Mouse (Mus musculus) fibroblast of lung, adult 2 months (primary cell): Measurements from ENCODE around the gene Gdf7.

ENCODE experiments used
- DNase-seq: peaks from one replicate; pipeline ENCODE4 v3.0.0-alpha.2; 2011; ENCODE audit warnings: low read depth

Gene Gdf7

DNA sequence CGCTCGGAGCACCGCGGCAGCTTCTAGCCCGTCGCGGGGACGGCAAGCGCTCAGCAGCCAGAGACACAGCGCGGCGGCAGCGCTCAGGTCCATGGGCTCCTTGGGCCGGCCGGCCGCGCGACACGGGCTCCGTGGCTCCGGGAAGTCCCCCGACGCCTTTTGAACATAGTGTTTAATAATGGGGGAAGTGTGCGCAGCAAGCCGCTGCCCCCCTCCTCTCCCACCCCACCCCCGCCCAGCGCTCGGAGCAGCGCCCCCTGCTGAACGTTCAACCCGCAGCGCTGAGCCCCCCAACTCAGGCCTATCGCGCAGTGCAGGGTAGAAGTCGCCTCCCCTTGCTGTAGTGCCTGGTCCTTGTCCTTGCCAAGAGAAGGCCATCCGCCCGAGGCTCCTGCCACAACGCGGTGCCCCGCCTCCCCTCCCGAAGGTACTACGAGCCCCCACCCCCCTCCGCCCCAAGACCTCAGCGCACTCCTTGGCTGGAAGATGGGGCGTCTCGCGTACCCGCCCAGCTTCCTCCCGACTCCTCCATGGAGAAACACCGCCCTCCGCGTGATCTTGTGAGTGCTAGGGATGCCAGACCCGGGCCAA is at the start of gene Gdf7:
Gdf7 (minus strand) TSS at position 114 of the 591 bp plus-strand sequence.
- no peak for DNase-seq

DNA sequence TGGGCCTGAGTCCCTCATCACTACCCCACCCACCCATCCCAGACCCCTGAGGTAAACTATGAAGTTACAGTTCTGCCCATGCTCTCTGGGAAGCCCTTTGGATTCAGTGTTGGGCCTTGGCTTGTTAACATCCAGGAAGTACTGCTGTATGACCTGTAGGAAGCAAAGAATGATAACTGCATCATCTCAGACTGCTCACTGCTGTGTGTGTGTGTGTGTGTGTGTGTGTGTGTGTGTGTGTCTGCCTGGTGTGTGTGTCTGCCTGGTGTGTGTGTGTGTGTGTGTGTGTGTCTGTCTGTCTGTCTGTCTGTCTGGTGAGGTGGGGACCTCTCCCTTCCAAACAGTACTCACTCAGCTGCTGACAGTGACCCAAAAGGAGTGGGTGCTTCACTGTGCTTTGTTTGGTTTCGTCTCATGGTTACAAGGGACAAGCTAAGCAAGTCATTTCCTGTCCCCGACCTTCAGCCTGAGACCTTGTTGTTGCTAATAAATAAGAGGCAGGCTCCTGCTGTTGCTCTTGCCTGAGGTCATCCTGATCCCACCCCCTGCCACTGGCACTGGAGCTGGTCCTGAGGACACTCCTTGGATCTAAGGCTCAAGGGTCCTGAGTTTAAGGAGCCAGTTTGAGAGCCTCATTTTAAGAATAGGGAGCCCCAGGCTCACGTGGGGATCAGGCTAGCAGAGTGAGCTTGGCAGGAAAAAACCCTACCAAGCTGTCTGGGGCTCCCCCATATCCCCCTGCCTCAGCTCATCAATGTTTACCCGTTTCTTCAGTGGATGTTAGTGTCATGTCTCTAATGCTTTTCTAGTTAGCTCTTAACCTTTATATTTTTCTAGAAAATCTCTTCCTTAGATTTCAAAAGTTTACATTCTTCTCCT is 49.5 kb upstream of the Gdf7 start:
- DNase-seq, result no peak

DNA sequence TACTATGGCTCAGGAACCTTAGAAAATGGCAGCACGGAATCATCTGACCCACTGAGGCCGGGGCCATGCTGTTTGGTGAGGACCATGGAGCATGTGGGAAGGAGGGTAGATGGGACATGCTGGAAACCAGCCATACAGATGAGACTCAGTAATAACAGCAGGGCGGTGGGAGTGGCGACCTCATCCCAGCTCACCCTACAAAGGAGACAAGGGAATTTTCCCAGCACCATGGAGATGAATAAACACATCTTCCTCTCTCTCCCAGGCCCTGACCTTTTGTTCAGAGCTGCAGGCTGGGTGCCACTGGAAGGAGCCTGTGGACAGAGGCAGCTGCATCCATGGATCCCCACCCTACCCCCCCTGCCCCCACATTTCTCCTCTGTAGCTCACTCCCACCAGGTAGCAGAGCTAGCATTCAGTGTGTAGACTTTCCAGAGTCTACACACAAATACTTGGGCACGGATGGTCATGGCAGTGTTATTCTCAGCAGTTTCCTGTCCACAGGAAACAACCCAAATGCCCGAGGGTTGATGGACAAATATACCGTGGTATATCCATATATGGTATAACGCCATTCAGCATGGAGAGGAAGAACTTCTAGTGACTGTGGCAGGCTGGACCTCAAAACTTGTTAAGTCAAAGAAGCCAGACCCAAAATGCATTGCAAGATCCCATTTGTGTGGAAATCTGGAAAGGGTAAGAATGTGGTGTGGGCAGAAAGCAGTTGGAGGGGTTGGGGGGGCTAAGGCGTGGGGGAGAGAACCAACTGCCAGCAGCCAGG is 47.2 kb upstream of the Gdf7 start:
- DNase-seq, result no peak

DNA sequence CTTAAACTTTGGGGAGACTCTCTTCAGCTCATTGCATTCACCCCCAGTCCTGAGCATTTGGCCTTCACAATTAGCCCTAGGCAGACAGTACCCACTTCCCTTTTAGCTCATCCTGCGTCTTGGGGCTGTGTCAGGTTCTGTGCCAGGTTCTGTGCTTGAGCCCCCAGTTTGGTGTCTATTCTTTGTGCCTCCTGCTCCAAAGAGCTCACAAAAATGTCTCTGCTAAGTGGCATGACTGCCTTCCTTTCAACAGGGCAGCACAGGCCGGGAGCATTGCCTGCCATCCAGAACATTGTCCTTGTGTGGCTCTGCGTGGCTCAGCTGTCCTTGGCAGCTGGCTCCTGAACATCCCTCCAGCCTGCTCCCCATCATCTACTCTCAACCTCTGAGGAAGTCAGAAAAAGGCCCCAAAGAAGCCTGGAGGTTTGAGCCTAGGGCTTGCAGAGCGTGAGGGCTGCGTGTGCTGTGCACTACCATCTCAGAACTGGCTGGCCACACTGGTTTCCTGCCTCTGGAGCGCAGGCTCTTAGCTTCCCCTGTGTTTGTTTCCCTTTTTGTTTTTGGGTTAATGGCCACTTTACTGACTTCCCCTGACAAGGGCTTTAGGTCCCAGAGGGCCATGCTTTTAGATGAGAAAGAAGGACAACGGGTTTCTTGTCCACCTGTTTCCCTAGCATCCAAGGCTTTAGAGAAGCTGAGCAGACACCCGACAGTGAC is 46.1 kb upstream of the Gdf7 start:
- DNase-seq, result no peak

DNA sequence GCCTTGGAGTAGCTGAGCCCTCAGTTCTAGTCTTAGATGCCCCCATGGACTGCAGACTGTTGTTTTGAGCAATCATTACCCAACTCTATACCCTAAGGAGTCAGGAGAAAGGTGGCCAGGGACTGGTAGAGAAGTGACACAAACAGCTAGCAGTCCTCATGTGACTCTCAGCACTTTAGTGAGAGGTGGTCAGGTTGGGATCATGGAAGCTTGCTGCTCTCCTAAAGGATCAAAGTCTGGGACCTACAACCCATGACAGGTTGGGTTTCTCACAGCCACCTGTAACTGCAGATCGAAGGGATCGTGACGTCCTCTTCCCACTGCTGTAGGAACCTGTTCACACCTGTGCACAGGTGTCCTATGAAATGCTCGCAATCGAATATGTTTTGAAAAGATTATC is 43.8 kb upstream of the Gdf7 start:
- no peak for DNase-seq

DNA sequence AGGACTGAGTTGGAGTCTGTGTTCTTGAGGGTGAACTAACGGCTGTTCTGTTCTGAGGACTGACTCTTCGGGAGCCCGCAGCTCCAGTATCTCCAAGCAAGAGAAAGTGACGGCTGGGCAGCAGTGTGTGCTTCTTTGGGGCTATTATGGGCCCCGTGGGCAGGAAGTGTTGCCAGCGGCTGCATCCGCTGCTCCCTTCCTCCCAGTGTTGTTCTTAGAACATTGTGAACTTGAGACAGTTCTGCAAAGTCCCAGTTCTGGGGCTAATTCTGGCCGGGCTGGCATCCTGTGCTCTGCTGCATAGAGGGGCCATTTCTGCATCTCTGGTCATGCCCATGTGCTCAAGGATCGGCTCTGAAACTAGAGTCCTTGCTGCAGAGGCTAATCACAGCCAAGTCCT is 43.1 kb upstream of the Gdf7 start:
- no peak for DNase-seq

DNA sequence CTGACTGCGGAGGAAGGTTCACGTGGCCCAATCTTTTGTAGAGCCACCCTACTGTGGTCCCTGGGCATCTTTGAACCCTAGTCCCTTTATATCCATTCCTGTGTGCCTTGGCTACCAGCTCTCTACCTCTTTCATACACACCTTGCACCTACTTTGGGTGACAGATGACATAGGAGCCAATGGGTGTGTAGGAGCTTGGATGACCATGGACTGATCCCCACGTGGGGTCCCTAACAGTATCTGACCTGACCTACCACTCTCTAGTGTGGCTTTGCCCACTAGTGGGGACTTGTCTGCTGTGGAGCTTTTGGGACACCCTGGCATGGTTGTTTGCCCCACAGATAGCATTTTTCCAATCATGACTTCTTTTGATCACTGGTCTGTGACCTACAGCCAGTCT is 41.6 kb upstream of the Gdf7 start:
- no peak for DNase-seq

DNA sequence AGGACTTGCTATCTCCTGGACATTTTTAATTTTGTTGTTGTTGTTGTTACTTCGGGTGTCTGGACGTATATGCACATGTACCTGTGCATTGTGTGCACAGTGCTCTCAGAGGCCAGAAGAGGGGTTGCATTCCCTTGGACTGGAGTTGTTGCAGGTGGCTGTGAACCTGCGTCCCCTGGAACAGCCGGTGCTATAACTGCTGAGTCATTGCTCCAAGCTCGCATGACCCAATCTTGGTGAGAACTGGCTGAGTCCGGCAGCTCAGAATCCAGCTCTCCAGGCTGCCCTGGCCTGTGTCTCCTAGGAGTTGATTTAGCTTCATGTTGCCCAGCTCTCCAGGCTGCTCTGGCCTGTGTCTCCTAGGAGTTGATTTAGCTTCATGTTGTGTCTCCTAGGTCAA is 39.3 kb upstream of the Gdf7 start:
- no peak for DNase-seq

DNA sequence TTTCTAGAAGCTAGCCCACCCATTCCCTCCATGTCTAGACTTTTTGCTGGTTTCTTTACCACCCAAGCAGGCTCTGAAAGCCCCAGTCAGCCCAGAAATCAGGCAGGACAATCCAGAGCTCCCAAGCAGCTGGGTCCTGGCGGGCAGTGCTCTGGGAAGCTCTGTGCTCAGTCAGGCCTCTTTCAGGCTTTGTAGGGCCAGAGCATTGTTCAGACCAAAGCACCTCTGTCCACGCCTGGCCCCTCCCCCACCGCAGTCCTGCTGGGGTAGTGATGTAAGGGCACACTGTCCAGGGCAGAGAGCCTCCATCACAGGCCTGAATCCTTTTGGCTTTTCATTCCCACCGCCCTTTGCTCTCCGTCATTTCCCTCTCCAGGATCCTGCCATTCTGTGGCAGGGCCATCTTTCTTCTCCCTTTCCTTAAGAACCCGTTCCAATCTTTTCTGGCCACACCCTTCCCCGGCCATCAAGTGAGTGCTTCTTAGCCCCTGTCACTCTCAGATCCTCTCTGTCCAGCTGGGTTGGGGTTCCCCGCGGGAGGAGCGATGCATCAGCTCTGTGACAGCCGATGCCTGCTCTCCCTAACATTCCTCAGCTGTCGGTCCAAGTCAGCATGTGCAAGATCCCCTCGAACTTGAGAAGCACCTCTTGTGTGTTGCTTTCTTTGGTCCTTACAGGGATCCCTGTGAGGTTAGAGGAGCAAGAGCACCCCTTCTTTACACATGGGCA is 38.0 kb upstream of the Gdf7 start:
- DNase-seq, result no peak

DNA sequence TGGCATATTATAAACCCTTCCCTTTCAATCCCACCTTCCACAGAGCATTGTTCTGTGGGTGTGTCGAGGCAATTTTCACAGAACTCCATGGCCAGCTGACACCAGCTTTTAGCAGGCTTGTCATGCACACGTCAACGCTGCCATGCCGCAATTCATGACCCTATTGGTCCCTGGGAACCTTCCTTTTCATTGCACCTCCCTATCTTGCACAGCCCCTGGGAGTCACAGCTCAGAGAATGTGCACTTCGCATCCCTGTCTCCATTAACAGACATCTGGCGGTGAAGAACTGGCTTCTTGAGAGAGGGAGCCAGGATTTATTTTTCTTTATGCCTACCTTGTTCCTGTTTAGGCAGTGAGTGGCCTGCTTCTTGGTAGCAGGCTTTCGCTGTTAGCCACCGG is 37.2 kb upstream of the Gdf7 start:
- no peak for DNase-seq

DNA sequence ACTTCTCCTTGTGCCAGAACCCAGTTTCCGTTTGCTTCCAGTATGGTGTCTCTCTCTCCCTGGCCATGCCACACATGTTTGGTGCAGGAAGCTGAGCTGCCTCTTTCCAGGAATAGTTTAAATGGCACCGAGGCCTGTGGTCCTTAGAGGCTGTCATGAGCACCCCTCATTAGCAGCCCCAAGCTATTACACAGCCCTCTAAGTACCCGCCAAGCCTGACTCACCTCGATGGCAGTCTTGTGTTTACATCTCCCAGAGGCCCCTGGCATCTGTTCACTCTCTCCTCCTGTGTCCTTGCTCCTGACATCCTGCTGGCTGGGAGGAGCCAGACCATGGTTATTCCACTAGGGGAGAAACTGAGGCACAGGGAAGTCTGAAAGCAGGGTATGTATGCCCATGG is 36.7 kb upstream of the Gdf7 start:
- no peak for DNase-seq

DNA sequence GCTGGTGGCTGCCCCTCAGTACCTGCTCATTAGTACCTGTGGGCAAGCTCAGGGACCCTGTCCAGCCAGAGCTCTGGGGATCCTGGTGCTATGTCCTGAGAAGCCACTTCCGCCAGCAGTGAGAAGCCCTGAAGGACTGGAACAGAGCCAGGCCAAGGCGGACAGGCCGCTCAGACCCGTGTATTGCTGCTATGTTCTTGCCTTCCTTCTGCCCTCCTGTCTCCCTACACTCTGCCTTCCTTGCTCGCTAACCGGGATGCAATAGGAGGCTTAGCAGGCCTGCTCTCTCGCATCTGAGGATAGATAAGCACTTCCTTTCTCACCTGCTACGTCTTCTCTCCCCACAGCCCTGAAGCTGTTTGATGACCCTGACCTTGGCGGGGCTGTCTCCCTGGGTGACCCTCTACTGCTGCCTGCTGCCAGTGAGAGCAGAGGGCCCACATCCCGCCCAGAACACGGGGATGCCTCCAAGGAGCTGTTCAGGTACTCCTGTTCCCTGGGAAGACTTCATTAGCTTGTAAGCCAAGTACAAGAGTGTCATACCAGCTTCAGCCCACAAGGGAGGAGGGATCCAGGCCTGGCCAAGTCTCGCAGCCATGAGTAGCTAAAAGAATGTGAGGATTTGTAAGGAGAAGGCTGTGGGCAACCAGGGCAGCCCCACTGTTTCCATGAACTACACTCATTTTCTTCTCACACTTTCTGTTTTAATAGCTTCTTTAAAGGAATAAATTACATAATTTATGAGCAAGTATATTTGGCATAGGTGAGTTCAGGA is 35.7 kb upstream of the Gdf7 start:
- DNase-seq, result no peak

DNA sequence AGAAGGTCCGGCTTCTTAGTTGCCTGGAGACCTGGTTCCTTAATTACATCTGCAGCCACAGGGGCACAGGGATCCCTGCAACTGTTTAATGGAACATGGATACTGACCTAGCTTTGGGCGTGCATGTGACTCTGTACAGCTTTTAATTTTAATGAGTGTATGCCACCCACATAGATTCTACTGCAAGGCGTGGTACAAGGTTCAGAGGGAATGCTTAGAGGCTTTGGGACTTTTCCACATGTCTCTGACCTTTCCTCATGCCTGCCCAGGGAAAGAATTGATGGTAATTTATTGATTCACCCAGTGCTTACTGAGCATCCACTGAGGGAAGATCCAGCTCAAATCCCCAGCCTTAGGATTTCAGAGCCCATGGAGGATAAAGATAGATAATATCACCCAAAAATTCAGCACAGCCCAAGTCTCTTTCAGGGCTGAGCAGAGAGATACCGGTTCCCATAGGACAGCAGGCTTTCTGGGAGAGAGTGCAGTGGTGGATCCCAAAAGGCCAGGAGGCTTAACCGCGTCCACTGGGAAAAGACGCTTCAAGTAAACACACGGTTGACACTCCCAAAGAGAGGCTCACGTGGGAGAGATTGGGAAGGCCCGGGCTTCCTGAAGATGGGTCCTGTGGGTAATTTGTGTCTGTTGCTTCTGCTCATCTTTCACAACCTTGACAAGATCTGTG is 35.0 kb upstream of the Gdf7 start:
- DNase-seq, result no peak

DNA sequence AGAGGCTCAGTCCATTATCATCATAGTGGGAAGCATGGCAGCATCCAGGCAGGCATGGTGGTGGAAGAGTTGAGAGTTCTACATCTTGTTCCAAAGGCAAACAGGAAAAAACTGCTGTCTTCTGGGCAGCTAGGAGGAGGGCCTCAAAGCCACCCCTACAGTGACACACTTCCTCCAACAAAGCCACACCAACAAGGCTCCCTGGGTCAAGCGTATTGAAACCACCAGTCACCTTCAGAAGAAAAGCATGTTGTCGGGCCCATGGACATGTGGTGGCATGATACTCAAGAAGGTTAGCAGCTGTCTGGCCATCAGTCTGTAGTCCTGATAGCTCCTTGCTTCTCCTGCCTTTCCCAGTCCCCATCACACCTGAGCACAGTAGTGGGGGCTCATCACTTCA is 33.7 kb upstream of the Gdf7 start:
- DNase-seq, result no peak

DNA sequence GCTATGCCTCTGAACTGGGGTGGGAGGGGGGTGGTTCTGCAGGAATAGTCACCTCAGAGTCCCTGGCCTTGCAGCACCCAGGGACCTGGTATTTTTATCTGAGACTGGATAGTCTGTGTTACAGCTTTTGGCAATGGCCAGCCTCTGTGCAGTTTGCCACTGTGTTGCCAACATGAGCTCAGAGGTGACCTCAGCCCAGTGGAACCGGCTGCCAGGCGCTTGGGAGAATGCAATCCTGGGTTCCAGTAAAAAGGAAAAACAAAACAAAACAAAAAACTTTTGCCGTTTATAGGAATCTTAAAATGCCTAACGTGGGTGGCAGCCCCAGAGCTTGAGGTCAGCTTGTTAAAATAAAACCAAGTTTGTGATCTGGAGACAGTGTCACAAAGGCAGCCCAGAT is 32.5 kb upstream of the Gdf7 start:
- no peak for DNase-seq

DNA sequence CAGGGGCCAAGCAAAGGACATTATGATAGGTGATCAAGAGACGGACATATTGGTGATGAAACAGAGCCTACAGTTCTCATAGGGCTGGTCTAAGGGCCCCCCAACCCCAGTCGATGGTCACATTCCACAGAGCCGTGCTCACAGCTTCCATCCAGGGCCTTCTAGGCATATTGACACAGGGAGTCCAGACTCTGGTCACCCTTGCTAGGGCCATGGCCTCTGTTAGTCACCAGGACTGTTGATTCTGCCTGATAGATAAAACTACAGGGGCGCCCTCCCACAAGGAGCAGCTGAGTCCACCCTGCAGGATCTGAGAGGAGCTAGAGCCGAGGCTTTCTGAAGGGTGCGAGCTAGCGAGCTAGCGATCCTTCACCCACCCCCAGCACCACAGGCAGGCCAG is 31.9 kb upstream of the Gdf7 start:
- DNase-seq, result no peak

DNA sequence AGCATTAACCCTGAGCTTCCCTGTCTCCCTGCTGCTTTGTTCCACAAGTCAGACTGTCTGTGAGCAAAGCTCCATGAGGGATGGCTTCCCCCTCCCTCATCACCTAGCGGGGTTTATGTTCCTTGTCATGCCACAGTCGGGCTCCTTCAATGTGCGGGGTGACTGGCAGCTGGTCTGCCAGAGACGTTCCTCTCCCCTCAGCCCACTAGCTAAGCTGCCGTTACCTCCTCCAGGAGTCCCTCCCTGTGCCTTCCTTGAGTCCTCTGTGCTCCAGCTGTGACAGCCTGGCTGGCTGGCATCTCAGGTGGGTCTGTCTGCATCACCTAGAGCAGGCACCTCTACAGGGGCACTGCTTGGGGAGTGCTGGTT is 30.4 kb upstream of the Gdf7 start:
- DNase-seq, result no peak

DNA sequence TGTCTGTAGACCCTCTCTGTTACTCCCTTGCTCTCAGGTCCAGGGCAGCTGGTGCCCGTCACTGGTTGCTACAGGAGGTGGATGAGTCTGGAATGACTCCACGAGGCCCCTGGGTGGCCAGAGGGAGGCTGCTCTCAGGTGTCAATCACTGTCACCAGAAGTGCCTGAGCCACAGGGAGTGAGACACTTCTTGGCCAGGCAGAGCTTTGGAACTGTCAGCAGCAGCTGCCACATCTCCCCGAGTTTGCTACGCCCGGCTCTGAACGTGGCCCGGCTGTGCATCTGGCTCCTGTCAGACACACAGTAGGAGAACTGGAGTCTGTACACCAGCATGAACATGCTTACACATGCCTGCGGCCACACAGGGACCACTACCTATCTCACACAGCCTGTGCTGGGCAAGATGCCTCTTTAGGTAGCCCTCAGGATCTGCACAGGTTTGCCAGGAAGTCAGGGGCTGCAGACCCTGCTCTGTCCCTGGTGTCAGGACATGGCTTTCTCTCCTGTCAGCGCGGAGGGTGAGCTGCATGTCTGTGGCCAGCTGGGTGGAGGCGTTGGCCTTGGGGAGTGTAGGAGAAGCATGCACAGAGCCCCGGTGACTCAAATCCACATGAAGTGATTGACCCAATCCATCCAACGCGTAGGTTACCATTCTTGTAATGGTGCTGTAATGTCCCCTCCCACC is 29.9 kb upstream of the Gdf7 start:
- DNase-seq, result no peak

DNA sequence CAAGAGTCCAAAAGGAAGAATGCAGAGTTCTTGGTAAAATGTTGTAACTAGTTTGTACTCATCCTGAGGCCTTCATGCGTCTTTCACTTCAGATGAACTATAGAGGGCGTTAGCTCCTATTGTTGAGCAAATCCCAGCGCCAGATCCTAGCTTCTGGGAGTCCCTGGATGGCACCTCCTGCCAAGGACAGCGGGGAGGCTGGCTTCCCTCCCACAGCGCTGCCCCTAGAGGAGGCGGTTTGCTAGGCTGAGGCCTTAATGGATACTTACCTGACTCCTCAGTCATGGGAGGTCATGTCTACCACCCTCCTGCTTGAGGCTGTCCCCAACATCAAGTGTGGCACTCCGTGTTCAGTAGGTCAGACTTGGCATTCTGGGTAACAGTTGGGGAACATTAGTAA is 27.5 kb upstream of the Gdf7 start:
- no peak for DNase-seq

DNA sequence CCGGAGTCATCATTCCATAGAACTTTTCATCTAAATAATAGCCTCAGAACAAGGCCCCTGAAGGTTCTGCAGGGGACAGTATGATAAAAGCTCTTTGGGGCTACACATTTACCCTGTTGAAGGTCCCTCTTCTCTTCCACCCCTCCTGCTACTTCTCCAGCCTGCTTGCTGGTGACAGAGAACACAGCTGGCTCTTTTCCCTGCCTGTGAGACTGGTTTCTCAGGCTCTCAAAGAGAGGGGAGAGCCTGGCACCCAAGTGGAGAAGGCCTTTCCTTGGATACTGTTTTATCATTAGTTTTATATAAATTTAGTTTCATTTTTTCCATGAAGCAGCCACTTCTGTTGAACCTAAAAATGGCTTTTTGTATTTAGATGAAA is 25.9 kb upstream of the Gdf7 start:
- no peak for DNase-seq
